Mouse (Mus musculus) heart, adult 18-20 months (tissue): ENCODE measurements around the gene Rps21. TPM values are rescaled to one million over a fixed set of nuclear protein-coding genes. Genes with fewer than 3 reads are reported as not detected.
A peak's percentile ranks its signal among the peaks of the same experiment; 100 is the strongest.

Experiments
- DNase-seq, 2 experiments: peaks; one replicate each; pipeline ENCODE4 v3.0.0; 2021 to 2022; ENCODE audit warnings: mixed read lengths in 1 of 2
- microRNA-seq, 2 experiments: library from miRNA; unstranded; fragments of <30 nt; microRNA quantifications; one replicate each; pipeline ENCODE4 v1.2.0; 2022
- total RNA-seq, 2 experiments: library from RNA; stranded (reverse); gene quantifications; 2 replicates each; pipeline ENCODE4 v1.2.3; 2021

The Rps21 gene
- total RNA-seq, 2 experiments from 2014 or later: 561 to 600 TPM

GRCm38 (mm10) chr2:180290503-180290902 is 33.3 kb downstream of the Rps21 start:
- DNase-seq: no peak

GRCm38 (mm10) chr2:180291566-180291965 is 34.4 kb downstream of the Rps21 start:
- no peak for DNase-seq

GRCm38 (mm10) chr2:180292026-180292425 is 34.8 kb downstream of the Rps21 start:
- peak; percentile 46 to 56 for DNase-seq

GRCm38 (mm10) chr2:180292906-180293305 is 35.7 kb downstream of the Rps21 start:
- DNase-seq: no peak

- no peak for DNase-seq
These were observed 43.1 kb downstream of the Rps21 start for GRCm38 (mm10) chr2:180300252-180300651.

GRCm38 (mm10) chr2:180300771-180301170 is 43.6 kb downstream of the Rps21 start:
- no peak for DNase-seq

GRCm38 (mm10) chr2:180302201-180302600 is 45.0 kb downstream of the Rps21 start:
- DNase-seq: no peak

- DNase-seq: no peak
These were observed 46.3 kb downstream of the Rps21 start for GRCm38 (mm10) chr2:180303468-180303867.

- no peak for DNase-seq
These were observed 47.4 kb downstream of the Rps21 start for GRCm38 (mm10) chr2:180304554-180304953.

- peak in 1 of 2 experiments; percentile 11 for DNase-seq
These were observed 48.3 kb downstream of the Rps21 start for GRCm38 (mm10) chr2:180305490-180305889.

- no peak for DNase-seq
These were observed 48.8 kb downstream of the Rps21 start for GRCm38 (mm10) chr2:180306009-180306408.

- peak; percentile 71 to 88 for DNase-seq
These were observed 49.4 kb downstream of the Rps21 start for GRCm38 (mm10) chr2:180306423-180307168.

- no peak for DNase-seq
These were observed 50.5 kb downstream of the Rps21 start for GRCm38 (mm10) chr2:180307680-180308079.

Small RNA genes within 50 kb of the gene (microRNA-seq; reads per million reads assigned to microRNA genes)
- 0 reads per million in 2 experiments for gene Mir3091

Other genes starting within 250 kb of the Rps21 start
- gene Lsm14b, start 232.4 kb upstream of the Rps21 start, total RNA-seq: 10 to 100 TPM; 62.0 to 62.3 TPM
- 100 to 1,000 TPM; 151 to 161 TPM for gene Psma7, start 214.9 kb upstream of the Rps21 start, total RNA-seq
- gene Ss18l1, start 214.9 kb upstream of the Rps21 start, total RNA-seq: 1 to 10 TPM; 1.9 TPM
- gene Mtg2, start 186.8 kb upstream of the Rps21 start, total RNA-seq: 10 to 100 TPM; 27.3 to 31.7 TPM
- not detected for gene Hrh3, start 152.9 kb upstream of the Rps21 start, total RNA-seq
- gene Osbpl2, start 138.1 kb upstream of the Rps21 start, total RNA-seq: 10 to 100 TPM; 32.9 to 36.0 TPM
- gene Adrm1, start 85.9 kb upstream of the Rps21 start, total RNA-seq: 10 to 100 TPM; 84.0 to 86.8 TPM
- 10 to 100 TPM; 72.2 to 78.5 TPM for gene Lama5, start 31.5 kb upstream of the Rps21 start, total RNA-seq
- gene Cables2, start 16.1 kb downstream of the Rps21 start, total RNA-seq: 10 to 100 TPM; 10.9 TPM
- gene Rbbp8nl, start 32.5 kb downstream of the Rps21 start, total RNA-seq: not detected
- under 1 TPM; 0.35 to 0.80 TPM for gene Gata5, start 77.3 kb downstream of the Rps21 start, total RNA-seq
- under 1 TPM in 1 of 2 experiments, not detected in 1; 0.23 TPM for gene Slco4a1, start 198.9 kb downstream of the Rps21 start, total RNA-seq
- not detected for gene Ntsr1, start 242.6 kb downstream of the Rps21 start, total RNA-seq